Mouse (Mus musculus): ENCODE results near the gene Mrpl44.

- TF ChIP-seq CTCF (IDR thresholded peaks at IDR 0.05; ENCODE audit: low read depth) (no peak), EP300 (IDR thresholded peaks at IDR 0.05; ENCODE audit: low read depth) (no peak)
These were observed 48.3 kb downstream of the Mrpl44 start for GRCm38 (mm10) chr1:79823951-79824633.
